Mouse (Mus musculus) heart, adult 2 months (tissue): ENCODE measurements at regions not wholly inside any gene's neighbourhood (a gene's known extent, or its start where the extent isn't known, plus 50 kb on each side); places are given as distances from the start of the nearest gene placed in this dataset.

Experiments
- CTCF ChIP-seq: fragments of 200-600 bp; IDR thresholded peaks from 2 replicates; pipeline ENCODE4 v1.8.1; 2022; ENCODE audit warnings: antibody characterized with exemption, mild to moderate bottlenecking, moderate library complexity
- POLR2A ChIP-seq: fragments of 200-500 bp; IDR thresholded peaks from 2 replicates; pipeline ENCODE4 v1.6.1; 2011; ENCODE audit warnings: mild to moderate bottlenecking, low read depth, low read length, control low read depth; ENCODE audit not compliant: insufficient read depth

DNA sequence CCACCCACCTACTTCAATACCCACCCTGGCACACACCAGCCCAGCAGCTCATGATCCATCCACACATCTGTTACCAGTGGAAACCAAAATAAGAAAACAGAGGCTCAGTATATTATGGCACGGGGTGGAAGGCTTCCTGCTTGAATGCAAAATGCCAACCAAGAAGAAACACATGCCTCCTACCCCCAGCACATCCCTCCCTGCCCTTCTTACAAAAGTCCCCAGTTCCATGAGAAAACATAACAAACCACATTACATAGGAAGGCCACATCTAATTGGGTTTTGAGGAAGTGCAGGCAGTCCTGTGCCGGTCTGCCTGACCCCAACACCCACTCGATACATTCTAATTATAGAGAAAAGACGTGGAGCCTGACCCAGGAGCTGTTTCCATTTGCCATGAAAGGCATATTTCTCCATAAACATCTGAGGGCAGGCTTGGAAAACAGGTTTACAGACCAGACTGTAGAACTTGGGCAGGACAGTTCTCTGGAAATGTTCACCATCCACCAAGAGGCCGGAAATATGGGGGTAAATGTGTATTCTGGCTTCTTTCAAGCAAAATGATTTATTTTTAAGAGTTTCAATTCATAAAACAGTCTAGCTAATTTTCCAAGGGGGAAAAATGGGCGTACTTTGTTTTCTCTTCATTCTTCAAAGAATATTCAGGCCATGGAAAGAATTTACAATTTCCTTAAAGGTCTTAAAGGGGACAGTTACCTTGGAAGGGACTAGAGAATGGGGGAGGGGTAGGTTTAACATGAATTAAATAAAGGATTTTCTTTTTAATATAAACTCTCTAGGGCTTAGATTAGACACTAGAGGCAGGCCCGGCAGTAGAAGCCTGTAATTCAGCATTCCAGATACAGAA, 104.8 kb upstream of the Armc2 start:
- TF ChIP-seq CTCF: no peak
- no peak for TF ChIP-seq POLR2A
